7 mouse cellular contexts compared by ENCODE assay signal in genomic region chr4:152138497-152139260, GRCm38 (mm10). TPM values are rescaled to one million over a fixed set of nuclear protein-coding genes. Genes with fewer than 3 reads are reported as not detected.
DNase-seq lines count a peak whose midpoint lies in the region; ATAC-seq lines count a peak whose summit lies in the region.

No protein-coding gene starts in this region.

- H3K9me3 ChIP-seq in limb, embryonic 12.5 days = no peaks in the 10 kb centered on the region
- no peaks in the 10 kb centered on the region for H3K9me3 ChIP-seq in midbrain, embryonic 14.5 days (ENCODE audit: control insufficient read depth, low read length)

- H3K9ac ChIP-seq in limb, embryonic 12.5 days (replicated peaks) = no peak overlapping the region
- no peak overlapping the region for H3K9ac ChIP-seq in midbrain, embryonic 14.5 days (replicated peaks; ENCODE audit: low read length)

- WGBS in limb, embryonic 12.5 days = 2% methylated on average over 51 of the region's 51 CpGs
- WGBS in midbrain, embryonic 14.5 days = 3% methylated on average over 51 of the region's 51 CpGs

- peak; percentile 94 for DNase-seq in adrenal gland, postnatal 10 days
- DNase-seq in embryo, embryonic 11.5 days (ENCODE audit: low read depth, low spot score) = peak; percentile 72
- peak; percentile 99 for DNase-seq in heart, adult 11 months
- DNase-seq in kidney, adult 11 months = peak; percentile 87
- DNase-seq in midbrain, embryonic 14.5 days = peak; percentile 82
- peak; percentile 86 to 90 for DNase-seq in spleen, adult 18-20 months

- H3K27me3 ChIP-seq in limb, embryonic 12.5 days = peaks cover 77% of the 10 kb centered on the region
- peaks cover 18% of the 10 kb centered on the region; the same call in 1 of the 2 replicates for H3K27me3 ChIP-seq in midbrain, embryonic 14.5 days (ENCODE audit: control insufficient read depth, insufficient read depth, low read length)

- no peak overlapping the region for H3K27ac ChIP-seq in limb, embryonic 12.5 days
- H3K27ac ChIP-seq in midbrain, embryonic 14.5 days (replicated peaks; ENCODE audit: low read depth, low read length) = no peak overlapping the region

- peaks cover 6% of the 10 kb centered on the region for H3K4me1 ChIP-seq in limb, embryonic 12.5 days (replicated peaks)
- H3K4me1 ChIP-seq in midbrain, embryonic 14.5 days (ENCODE audit: control insufficient read depth, insufficient read depth, low read length) = peaks cover 4% of the 10 kb centered on the region; the same call in 1 of the 2 replicates

- H3K4me3 ChIP-seq in limb, embryonic 12.5 days (replicated peaks) = peak overlapping the region; percentile 44
- peak overlapping the region; percentile 33 for H3K4me3 ChIP-seq in midbrain, embryonic 14.5 days (replicated peaks; ENCODE audit: low read depth, low read length)

- H3K4me2 ChIP-seq in limb, embryonic 12.5 days = peak overlapping the region; percentile 64
- H3K4me2 ChIP-seq in midbrain, embryonic 14.5 days (ENCODE audit: low read length) = peak overlapping the region; percentile 58

- ATAC-seq in limb, embryonic 12.5 days (ENCODE audit: insufficient number of reproducible peaks, insufficient read depth, low FRiP score, low TSS enrichment, low read depth) = peak; percentile 83
- peak; percentile 76 for ATAC-seq in midbrain, embryonic 14.5 days (ENCODE audit: low FRiP score, low TSS enrichment)

- H3K36me3 ChIP-seq in limb, embryonic 12.5 days = no peaks in the 10 kb centered on the region
- no peaks in the 10 kb centered on the region for H3K36me3 ChIP-seq in midbrain, embryonic 14.5 days (ENCODE audit: control insufficient read depth, insufficient read depth, low read length)

RNA-seq across cellular contexts. Expression of gene Espn, which starts 13.5 kb away (rescaled TPM):
- total RNA-seq in adrenal gland, postnatal 10 days (2021) = 1 to 10 TPM; 1.2 to 1.3 TPM
- polyA plus RNA-seq in limb, embryonic 12.5 days (2016; fragmentation: Nextera tagmentation; extraction: Ambion mirVana) = 1.9 and 2.3 TPM in 2 replicates
- not detected in 2 replicates for polyA plus RNA-seq in midbrain, embryonic 14.5 days (2014; fragmentation: Nextera tagmentation; extraction: Ambion mirVana)

RNA-seq across cellular contexts. Expression of gene Hes2, which starts 20.0 kb away (rescaled TPM):
- total RNA-seq in adrenal gland, postnatal 10 days (2021) = not detected
- polyA plus RNA-seq in limb, embryonic 12.5 days (2016; fragmentation: Nextera tagmentation; extraction: Ambion mirVana) = not detected in 2 replicates
- polyA plus RNA-seq in midbrain, embryonic 14.5 days (2014; fragmentation: Nextera tagmentation; extraction: Ambion mirVana) = not detected in 2 replicates

RNA-seq across cellular contexts. Expression of gene Tnfrsf25, which starts 22.9 kb away (rescaled TPM):
- 1 to 10 TPM; 1.9 to 4.3 TPM for total RNA-seq in adrenal gland, postnatal 10 days (2021)
- 0.96 and 1.9 TPM in 2 replicates for polyA plus RNA-seq in limb, embryonic 12.5 days (2016; fragmentation: Nextera tagmentation; extraction: Ambion mirVana)
- 0.54 and 1.2 TPM in 2 replicates for polyA plus RNA-seq in midbrain, embryonic 14.5 days (2014; fragmentation: Nextera tagmentation; extraction: Ambion mirVana)

RNA-seq across cellular contexts. Expression of gene Acot7, which starts 39.3 kb away (rescaled TPM):
- total RNA-seq in adrenal gland, postnatal 10 days (2021) = 10 to 100 TPM; 33.2 to 38.0 TPM
- 37.6 and 40.2 TPM in 2 replicates for polyA plus RNA-seq in limb, embryonic 12.5 days (2016; fragmentation: Nextera tagmentation; extraction: Ambion mirVana)
- 276 and 368 TPM in 2 replicates for polyA plus RNA-seq in midbrain, embryonic 14.5 days (2014; fragmentation: Nextera tagmentation; extraction: Ambion mirVana)
